Mouse (Mus musculus): ENCODE results near the gene 4930522H14Rik.

DNA sequence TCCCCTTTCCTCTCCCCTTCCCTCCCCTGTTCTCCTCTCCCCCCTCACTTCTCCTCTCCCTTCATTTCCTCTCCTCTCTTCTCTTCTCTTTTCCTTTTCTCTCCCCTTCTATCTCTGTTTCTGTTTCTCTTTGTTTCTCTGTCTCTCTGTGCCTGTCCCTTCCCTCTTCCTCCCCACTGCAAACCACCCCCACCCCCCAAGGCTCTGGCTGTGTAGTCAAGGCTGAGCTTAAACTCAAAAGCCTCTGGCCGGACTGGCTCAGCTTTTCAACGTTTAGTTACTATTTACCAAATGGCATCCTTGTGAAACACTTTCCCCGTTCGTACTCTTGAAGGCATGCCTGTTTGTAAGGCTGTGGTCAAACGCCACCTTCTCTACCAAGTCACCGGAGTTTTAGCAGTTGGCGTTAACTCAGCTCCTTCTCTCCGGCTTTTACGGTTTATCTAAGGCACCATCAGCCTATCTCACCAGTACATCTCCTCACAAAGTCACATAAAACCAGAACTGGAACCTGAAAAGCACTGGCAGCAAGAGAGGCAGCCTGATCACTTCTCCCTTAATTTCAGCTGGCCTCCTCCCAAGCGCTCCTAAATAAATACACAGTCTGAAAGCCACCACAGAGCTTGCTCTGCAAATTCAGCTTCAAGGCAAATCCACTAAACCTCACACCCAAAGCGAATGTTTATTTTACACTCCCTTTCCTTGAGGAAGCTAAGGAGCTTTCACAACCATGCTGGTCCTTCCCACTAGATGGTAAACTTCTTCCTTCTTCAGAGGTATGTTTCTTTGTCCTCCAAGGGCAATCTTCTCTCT lies 19.4 kb upstream of the 4930522H14Rik start:
- TF ChIP-seq POLR2A (IDR thresholded peaks at IDR 0.05; ENCODE audit: insufficient read depth, low read depth, low read length) (no peak), CTCF (IDR thresholded peaks at IDR 0.05; ENCODE audit: insufficient read depth, low read depth, low read length) (no peak)
